Mouse (Mus musculus): ENCODE data around the gene Mvk. TPM values are rescaled to one million over a fixed set of nuclear protein-coding genes. Genes with fewer than 3 reads are reported as not detected.

Gene Mvk
- polyA plus RNA-seq, 1 experiment from 2014 or later = 28.4 TPM

DNA sequence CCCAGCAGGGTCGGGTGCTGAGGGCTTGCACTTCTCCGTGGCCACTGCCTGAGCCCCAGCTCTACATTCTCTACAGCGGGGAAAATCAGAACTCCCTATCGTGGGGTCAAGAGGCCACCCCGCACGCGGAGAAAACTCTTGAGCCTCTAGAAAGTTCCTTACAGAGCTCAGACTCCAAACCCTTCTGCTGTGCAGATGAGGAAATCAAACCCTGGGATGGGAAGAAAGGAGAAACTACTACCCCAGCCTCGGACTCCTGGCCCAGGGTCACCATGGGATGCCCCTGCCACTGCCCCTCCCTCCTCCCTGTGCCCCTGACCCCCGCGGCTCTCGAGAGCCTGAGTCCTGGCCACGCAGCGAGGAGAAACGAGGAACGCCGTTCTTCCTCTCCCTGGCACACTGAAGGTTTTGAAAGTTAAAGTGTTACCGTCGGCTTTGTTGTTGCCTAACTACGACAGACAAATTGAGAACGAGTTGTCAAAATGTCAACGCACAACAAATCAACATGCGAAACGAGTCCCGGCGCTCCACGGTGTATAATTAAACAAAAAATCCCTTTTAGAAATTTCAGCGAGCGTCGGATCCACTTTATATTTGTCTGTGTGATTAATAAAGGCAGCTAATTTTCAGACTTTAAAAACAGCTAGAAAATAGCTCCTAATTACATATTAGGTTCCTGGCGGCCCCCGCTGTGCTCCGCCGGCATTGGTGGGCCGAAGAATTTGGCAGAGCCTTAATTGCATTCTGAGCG, 30.8 kb downstream of the Mvk start:
- DNase-seq (ENCODE audit: low read depth, low spot score) (no peak), ATAC-seq (no peak)
- POLR2A ChIA-PET = no interaction called here
- no peak for TF ChIP-seq CTCF (IDR thresholded peaks at IDR 0.05)
- H3K27me3 ChIP-seq = peaks cover 56% of the 10 kb centered on the region
- in situ Hi-C loops (cut with MboI; ENCODE audit: low pct_unique_long_range_greater_than_20kb) = loop anchor here (25.0 kb wide), 1 partner anchor 387 kb away; the partner anchor contains the start of genes 4930519G04Rik and Gm9936
- CTCF ChIA-PET = interaction anchor here (1.1 kb wide), 1 partner anchor 12 kb away, joined by 3 read pairs; no protein-coding TSS in a partner anchor

DNA sequence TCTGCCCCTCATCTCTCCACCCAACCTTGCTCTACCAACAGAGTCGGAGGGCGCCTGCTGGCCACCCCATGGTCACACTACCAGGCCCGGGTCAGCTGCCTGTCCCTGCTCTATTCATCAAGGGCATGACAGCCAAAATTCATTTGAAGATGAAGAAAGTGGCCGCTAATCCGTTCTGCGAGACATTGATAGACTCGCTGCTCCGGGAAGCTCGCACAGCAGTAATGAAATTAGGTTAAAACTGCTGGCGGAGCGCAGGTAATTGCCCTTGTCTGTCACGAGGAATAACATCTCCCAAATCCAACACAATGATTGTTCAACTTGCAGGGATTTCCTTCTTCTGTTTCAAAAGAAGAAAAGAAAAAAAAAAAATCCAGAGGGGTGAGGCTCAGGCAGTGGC, 34.2 kb downstream of the Mvk start:
- in situ Hi-C loops (cut with MboI; ENCODE audit: low pct_unique_long_range_greater_than_20kb) = loop anchor here (25.0 kb wide), 1 partner anchor 384 kb away; the partner anchor contains the start of genes 4930519G04Rik and Gm9936
- CTCF ChIA-PET = no interaction called here
- POLR2A ChIA-PET = no interaction called here

GRCm38 (mm10) chr5:114482587-114483011, 38.5 kb downstream of the Mvk start:
- no peak for DNase-seq (ENCODE audit: low read depth, low spot score)
- ATAC-seq = no peak
- ChIA-PET CTCF (no interaction called here), POLR2A (no interaction called here)
- in situ Hi-C loops (cut with MboI; ENCODE audit: low pct_unique_long_range_greater_than_20kb) = loop anchor here (25.0 kb wide), 1 partner anchor 380 kb away; the partner anchor contains the start of genes 4930519G04Rik and Gm9936
- TF ChIP-seq CTCF (IDR thresholded peaks at IDR 0.05) = no peak
- H3K27me3 ChIP-seq = peaks cover 45% of the 10 kb centered on the region

More for the DNA sequence above, 34.2 kb downstream of the Mvk start:
- no peak for DNase-seq (ENCODE audit: low read depth, low spot score)
- ATAC-seq = no peak
- peaks cover 48% of the 10 kb centered on the region for H3K27me3 ChIP-seq
- no peak for TF ChIP-seq CTCF (IDR thresholded peaks at IDR 0.05)

DNA sequence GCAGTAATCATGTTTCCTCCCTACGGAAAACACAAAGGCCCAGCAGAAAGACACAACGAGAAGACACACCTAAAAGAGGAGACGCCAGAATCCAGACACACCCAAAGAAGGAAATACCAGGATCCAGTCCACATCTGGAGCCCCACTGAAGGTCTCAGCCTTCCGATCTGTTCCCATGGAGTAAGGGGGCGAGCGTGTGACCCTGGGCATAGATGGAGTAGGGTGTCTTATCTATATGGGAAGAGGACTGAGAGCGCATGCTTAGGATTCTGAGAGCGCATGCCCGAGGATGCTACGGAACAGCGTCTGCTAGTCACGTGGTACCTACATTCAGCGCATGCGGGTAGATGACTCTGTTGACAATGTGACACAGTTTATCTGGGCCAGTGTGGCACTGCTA, 41.6 kb downstream of the Mvk start:
- in situ Hi-C loops (cut with MboI; ENCODE audit: low pct_unique_long_range_greater_than_20kb) = loop anchor here (25.0 kb wide), 1 partner anchor 377 kb away; the partner anchor contains the start of genes 4930519G04Rik and Gm9936
- peaks cover 43% of the 10 kb centered on the region for H3K27me3 ChIP-seq
- no peak for ATAC-seq
- ChIA-PET POLR2A (no interaction called here), CTCF (no interaction called here)
- TF ChIP-seq CTCF (IDR thresholded peaks at IDR 0.05) = no peak
- no peak for DNase-seq (ENCODE audit: low read depth, low spot score)

DNA sequence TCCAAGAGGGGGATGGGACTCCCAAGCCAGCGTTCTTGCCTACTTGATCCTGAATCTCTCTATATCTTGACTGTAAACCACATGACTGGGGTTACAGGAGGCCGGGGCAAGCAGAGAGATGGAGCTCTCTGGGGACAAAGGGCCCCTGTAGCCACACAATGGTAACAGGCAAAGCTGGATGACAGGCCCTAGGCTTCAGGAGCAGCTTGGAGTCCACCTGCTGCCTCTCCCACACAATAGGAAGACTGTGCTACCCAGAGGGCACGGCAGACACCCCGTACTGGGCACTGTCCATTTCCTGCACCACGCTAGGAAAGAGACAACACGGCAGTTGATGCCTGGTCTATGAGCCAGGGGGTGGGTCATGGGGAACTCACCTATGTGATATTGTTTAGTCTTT, 45.5 kb downstream of the Mvk start:
- CTCF ChIA-PET = no interaction called here
- POLR2A ChIA-PET = no interaction called here
- H3K27me3 ChIP-seq = peaks cover 34% of the 10 kb centered on the region
- TF ChIP-seq CTCF (IDR thresholded peaks at IDR 0.05) = no peak
- ATAC-seq = no peak
- in situ Hi-C loops (cut with MboI; ENCODE audit: low pct_unique_long_range_greater_than_20kb) = loop anchor here (25.0 kb wide), 1 partner anchor 373 kb away; the partner anchor contains the start of genes 4930519G04Rik and Gm9936
- no peak for DNase-seq (ENCODE audit: low read depth, low spot score)

DNA sequence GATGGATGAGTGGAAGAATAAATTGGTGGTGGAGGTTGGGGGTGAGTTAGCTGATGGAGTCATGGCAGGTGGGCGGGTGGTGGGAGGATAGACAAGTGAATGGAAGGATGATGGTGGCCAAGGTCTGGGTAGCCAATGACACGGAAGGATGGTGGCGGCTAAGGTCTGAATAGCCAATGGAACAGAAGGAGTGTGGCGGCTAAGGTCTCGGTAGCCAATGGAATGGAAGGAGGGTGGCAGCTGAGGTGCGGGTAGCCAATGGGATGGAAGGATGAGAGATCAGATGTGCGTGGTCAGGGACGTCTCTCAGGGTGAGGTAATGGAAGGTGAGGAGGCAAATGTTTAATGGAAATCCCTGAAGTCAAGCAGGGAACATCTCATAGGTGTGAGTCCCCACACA, 46.2 kb downstream of the Mvk start:
- in situ Hi-C loops (cut with MboI; ENCODE audit: low pct_unique_long_range_greater_than_20kb) = loop anchor here (25.0 kb wide), 1 partner anchor 372 kb away; the partner anchor contains the start of genes 4930519G04Rik and Gm9936
- no peak for TF ChIP-seq CTCF (IDR thresholded peaks at IDR 0.05)
- ChIA-PET CTCF (no interaction called here), POLR2A (no interaction called here)
- DNase-seq (ENCODE audit: low read depth, low spot score) (no peak), ATAC-seq (no peak)
- H3K27me3 ChIP-seq = peaks cover 29% of the 10 kb centered on the region

- in situ Hi-C loops (cut with MboI; ENCODE audit: low pct_unique_long_range_greater_than_20kb) = loop anchor here (25.0 kb wide), 1 partner anchor 368 kb away; the partner anchor contains the start of genes 4930519G04Rik and Gm9936
- TF ChIP-seq CTCF (IDR thresholded peaks at IDR 0.05) = no peak
- ChIA-PET CTCF (no interaction called here), POLR2A (no interaction called here)
- DNase-seq (ENCODE audit: low read depth, low spot score) (no peak), ATAC-seq (no peak)
- H3K27me3 ChIP-seq = peaks cover 15% of the 10 kb centered on the region
Measured at GRCm38 (mm10) chr5:114494761-114495160, 50.7 kb downstream of the Mvk start.

DNA sequence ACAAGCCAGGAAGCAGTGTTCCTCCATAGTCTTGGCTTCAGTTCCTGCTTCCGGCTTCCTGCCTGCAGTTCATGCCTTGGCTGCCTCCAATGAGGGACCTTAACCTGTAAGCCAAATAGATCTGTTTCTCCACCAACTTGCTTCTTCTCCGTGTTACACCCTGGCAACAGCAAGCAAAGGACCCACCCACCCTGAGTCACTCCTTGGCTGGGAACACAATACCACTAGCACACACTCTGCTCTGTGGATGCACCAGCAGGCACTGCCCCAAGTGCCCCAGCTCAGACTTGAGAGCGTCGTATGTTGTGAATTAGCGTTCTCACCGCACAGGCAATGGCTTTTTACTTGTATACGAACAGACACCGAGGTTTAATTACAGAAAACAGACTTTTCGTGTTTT, 57.2 kb downstream of the Mvk start:
- no peak for ATAC-seq
- no peak for DNase-seq (ENCODE audit: low read depth, low spot score)
- peaks cover 10% of the 10 kb centered on the region for H3K27me3 ChIP-seq
- CTCF ChIA-PET = no interaction called here
- no peak for TF ChIP-seq CTCF (IDR thresholded peaks at IDR 0.05)
- POLR2A ChIA-PET = no interaction called here
- in situ Hi-C loops (cut with MboI; ENCODE audit: low pct_unique_long_range_greater_than_20kb) = no loop called here

GRCm38 (mm10) chr5:114504826-114505225, 60.8 kb downstream of the Mvk start:
- DNase-seq (ENCODE audit: low read depth, low spot score) (no peak), ATAC-seq (no peak)
- ChIA-PET CTCF (no interaction called here), POLR2A (no interaction called here)
- peaks cover 32% of the 10 kb centered on the region for H3K27me3 ChIP-seq
- no peak for TF ChIP-seq CTCF (IDR thresholded peaks at IDR 0.05)
- in situ Hi-C loops (cut with MboI; ENCODE audit: low pct_unique_long_range_greater_than_20kb) = no loop called here

DNA sequence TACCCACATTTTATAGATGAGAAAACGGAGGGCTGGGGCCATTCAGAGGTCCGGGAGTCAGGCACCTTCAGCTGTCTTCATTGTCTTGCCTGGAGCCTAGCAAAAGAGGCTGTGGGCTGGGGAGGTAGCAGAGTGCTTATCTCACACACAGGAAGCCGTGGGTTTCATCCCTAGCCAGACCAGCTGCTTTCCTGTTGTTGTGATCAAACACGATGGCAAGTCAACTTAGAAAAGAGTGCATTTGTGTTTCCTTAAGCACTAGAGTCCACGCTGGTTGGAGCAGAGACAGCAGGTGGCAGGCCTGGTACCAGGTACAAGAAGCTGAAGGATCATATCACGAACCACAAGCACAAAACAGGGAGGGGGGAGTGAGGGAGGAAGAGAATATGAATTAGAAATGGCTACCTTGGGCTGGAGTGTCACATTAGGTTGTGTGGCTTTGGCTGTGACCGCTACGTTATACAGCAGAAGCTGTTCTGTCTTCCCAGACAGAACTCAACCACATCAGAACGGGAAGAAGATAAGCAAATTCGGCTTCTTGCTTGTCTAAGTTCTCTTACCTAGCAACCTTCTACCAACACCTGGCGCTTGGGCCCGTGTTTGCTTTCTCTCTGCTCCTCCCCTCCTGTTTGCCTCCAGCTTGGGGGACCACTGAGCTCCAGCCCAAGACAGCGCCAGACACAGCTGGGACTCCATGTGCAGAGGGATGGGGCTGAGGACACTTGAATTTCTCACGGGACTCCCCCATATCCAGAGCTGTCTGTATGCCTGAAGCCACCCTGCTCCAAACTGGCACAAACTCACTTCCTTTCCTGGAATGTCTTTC, 61.4 kb downstream of the Mvk start:
- TF ChIP-seq CTCF (IDR thresholded peaks at IDR 0.05) = no peak
- ChIA-PET CTCF (no interaction called here), POLR2A (no interaction called here)
- DNase-seq (ENCODE audit: low read depth, low spot score) (no peak), ATAC-seq (no peak)
- in situ Hi-C loops (cut with MboI; ENCODE audit: low pct_unique_long_range_greater_than_20kb) = no loop called here
- peaks cover 37% of the 10 kb centered on the region for H3K27me3 ChIP-seq

GRCm38 (mm10) chr5:114507394-114507793, 63.3 kb downstream of the Mvk start:
- ATAC-seq (no peak), DNase-seq (ENCODE audit: low read depth, low spot score) (no peak)
- CTCF ChIA-PET = no interaction called here
- POLR2A ChIA-PET = no interaction called here
- in situ Hi-C loops (cut with MboI; ENCODE audit: low pct_unique_long_range_greater_than_20kb) = no loop called here
- TF ChIP-seq CTCF (IDR thresholded peaks at IDR 0.05) = no peak
- H3K27me3 ChIP-seq = peaks cover 39% of the 10 kb centered on the region

Data from Patski (cell line).